Mouse (Mus musculus): ENCODE measurements around the gene Fam219b.
A peak's percentile ranks its signal among the peaks of the same experiment; 100 is the strongest.

Gene Fam219b

GRCm38 (mm10) chr9:57526435-57526834 is 10.9 kb upstream of the Fam219b start:
- DNase-seq, result no peak

GRCm38 (mm10) chr9:57531946-57532345 is 5.4 kb upstream of the Fam219b start:
- DNase-seq, result no peak

GRCm38 (mm10) chr9:57536362-57536761 is 966 bp upstream of the Fam219b start:
- no peak for DNase-seq

- no peak for DNase-seq
Measured at GRCm38 (mm10) chr9:57537728-57538181, 427 bp downstream of the Fam219b start.

- no peak for DNase-seq
Measured at GRCm38 (mm10) chr9:57539550-57539949, 2.2 kb downstream of the Fam219b start.

- no peak for DNase-seq
Measured at GRCm38 (mm10) chr9:57541312-57541711, 4.0 kb downstream of the Fam219b start.

GRCm38 (mm10) chr9:57543951-57544350 is 6.6 kb downstream of the Fam219b start:
- no peak for DNase-seq

- no peak for DNase-seq
Measured at GRCm38 (mm10) chr9:57547287-57547686, 10.0 kb downstream of the Fam219b start.

GRCm38 (mm10) chr9:57547869-57548268 is 10.5 kb downstream of the Fam219b start:
- DNase-seq, result no peak

- no peak for DNase-seq
Measured at GRCm38 (mm10) chr9:57549186-57549585, 11.9 kb downstream of the Fam219b start.

GRCm38 (mm10) chr9:57550126-57550862 is 13.0 kb downstream of the Fam219b start:
- no peak for DNase-seq

GRCm38 (mm10) chr9:57552139-57552887 is 15.0 kb downstream of the Fam219b start, which contains the start of gene Mpi:
Gene Mpi (minus strand): TSS chr9:57552763.
- DNase-seq, result peak; percentile 58

GRCm38 (mm10) chr9:57553119-57553518 is 15.8 kb downstream of the Fam219b start:
- DNase-seq, result no peak

GRCm38 (mm10) chr9:57554753-57555152 is 17.4 kb downstream of the Fam219b start:
- no peak for DNase-seq

GRCm38 (mm10) chr9:57557215-57557614 is 19.9 kb downstream of the Fam219b start:
- no peak for DNase-seq

GRCm38 (mm10) chr9:57558625-57559024 is 21.3 kb downstream of the Fam219b start:
- no peak for DNase-seq

- DNase-seq, result no peak
Measured at GRCm38 (mm10) chr9:57559568-57559967, 22.2 kb downstream of the Fam219b start.

- DNase-seq, result no peak
Measured at GRCm38 (mm10) chr9:57560263-57560662, 22.9 kb downstream of the Fam219b start.

GRCm38 (mm10) chr9:57560861-57561710 is 23.8 kb downstream of the Fam219b start, which contains the start of gene Scamp2:
Gene Scamp2 (plus strand): TSS chr9:57560943.
- DNase-seq, result peak; percentile 92

- DNase-seq, result no peak
Measured at GRCm38 (mm10) chr9:57561711-57562099, 24.4 kb downstream of the Fam219b start.

- no peak for DNase-seq
Measured at GRCm38 (mm10) chr9:57562896-57563372, 25.6 kb downstream of the Fam219b start.

GRCm38 (mm10) chr9:57564609-57565008 is 27.3 kb downstream of the Fam219b start:
- DNase-seq, result no peak

GRCm38 (mm10) chr9:57565741-57566221 is 28.5 kb downstream of the Fam219b start:
- DNase-seq, result no peak
